Mouse (Mus musculus): ENCODE measurements around the gene Renbp. TPM values are rescaled to one million over a fixed set of nuclear protein-coding genes. Genes with fewer than 3 reads are reported as not detected.

Gene Renbp
- polyA plus RNA-seq, 1 experiment from 2014 or later: 20.6 TPM

- Histone ChIP-seq H3K36me3 (no peaks in the 10 kb centered on the region), H3K9me3 (no peaks in the 10 kb centered on the region), H3K4me3 (no peak overlapping the region), H3K27me3 (ENCODE audit: insufficient read depth, poor library complexity, severe bottlenecking) (peaks cover 44% of the 10 kb centered on the region), H3K4me1 (replicated peaks) (no peaks in the 10 kb centered on the region; the same call in 1 of the 2 replicates), H3K27ac (no peak overlapping the region)
- no peak for DNase-seq (ENCODE audit: low spot score)
- 81% methylated on average over 1 of the region's 1 CpGs for WGBS
These were observed 53.6 kb downstream of the Renbp start for GRCm38 (mm10) chrX:73877014-73877413.

- DNase-seq (ENCODE audit: low spot score): no peak
- Histone ChIP-seq H3K27ac (no peak overlapping the region), H3K4me3 (no peak overlapping the region), H3K4me1 (replicated peaks) (no peaks in the 10 kb centered on the region; the same call in 1 of the 2 replicates), H3K9me3 (no peaks in the 10 kb centered on the region), H3K36me3 (no peaks in the 10 kb centered on the region), H3K27me3 (ENCODE audit: insufficient read depth, poor library complexity, severe bottlenecking) (peaks cover 33% of the 10 kb centered on the region)
- 73% methylated on average over 2 of the region's 2 CpGs for WGBS
These were observed 54.8 kb downstream of the Renbp start for GRCm38 (mm10) chrX:73875881-73876280.

Other genes with a start within 250 kb of the Renbp start
- 144 and 164 TPM in 2 replicates for gene Bcap31, start 214.7 kb downstream of the Renbp start, polyA plus RNA-seq (2016; fragmentation: Nextera tagmentation; extraction: Ambion mirVana)
- gene Abcd1, start 214.3 kb downstream of the Renbp start, polyA plus RNA-seq (2016; fragmentation: Nextera tagmentation; extraction: Ambion mirVana): 10.7 and 14.1 TPM in 2 replicates
- gene Plxnb3, start 173.8 kb downstream of the Renbp start, polyA plus RNA-seq (2016; fragmentation: Nextera tagmentation; extraction: Ambion mirVana): 0.10 and 0.19 TPM in 2 replicates
- gene Srpk3, start 156.4 kb downstream of the Renbp start, polyA plus RNA-seq (2016; fragmentation: Nextera tagmentation; extraction: Ambion mirVana): 1.3 and 1.8 TPM in 2 replicates
- gene Idh3g, start 144.0 kb downstream of the Renbp start, polyA plus RNA-seq (2016; fragmentation: Nextera tagmentation; extraction: Ambion mirVana): 181 and 204 TPM in 2 replicates
- gene Ssr4, start 143.8 kb downstream of the Renbp start, polyA plus RNA-seq (2016; fragmentation: Nextera tagmentation; extraction: Ambion mirVana): 121 and 140 TPM in 2 replicates
- gene Pdzd4, start 105.9 kb downstream of the Renbp start, polyA plus RNA-seq (2016; fragmentation: Nextera tagmentation; extraction: Ambion mirVana): 0.63 and 1.0 TPM in 2 replicates
- gene Avpr2, start 38.7 kb downstream of the Renbp start, polyA plus RNA-seq (2016; fragmentation: Nextera tagmentation; extraction: Ambion mirVana): 0.16 TPM in 1 of 2 replicates, not detected in the other
- 13.4 and 26.1 TPM in 2 replicates for gene L1cam, start 34.7 kb downstream of the Renbp start, polyA plus RNA-seq (2016; fragmentation: Nextera tagmentation; extraction: Ambion mirVana)
- gene Arhgap4, start 9.0 kb downstream of the Renbp start, polyA plus RNA-seq (2016; fragmentation: Nextera tagmentation; extraction: Ambion mirVana): 2.2 TPM in 2 replicates
- 148 and 159 TPM in 2 replicates for gene Naa10, start 8.9 kb downstream of the Renbp start, polyA plus RNA-seq (2016; fragmentation: Nextera tagmentation; extraction: Ambion mirVana)
- 77.2 and 77.7 TPM in 2 replicates for gene Hcfc1, start 35.5 kb upstream of the Renbp start, polyA plus RNA-seq (2016; fragmentation: Nextera tagmentation; extraction: Ambion mirVana)
- 53.3 and 60.6 TPM in 2 replicates for gene Irak1, start 93.1 kb upstream of the Renbp start, polyA plus RNA-seq (2016; fragmentation: Nextera tagmentation; extraction: Ambion mirVana)
- not detected in 2 replicates for gene Opn1mw, start 196.6 kb upstream of the Renbp start, polyA plus RNA-seq (2016; fragmentation: Nextera tagmentation; extraction: Ambion mirVana)
- gene Mecp2, start 204.5 kb upstream of the Renbp start, polyA plus RNA-seq (2016; fragmentation: Nextera tagmentation; extraction: Ambion mirVana): 15.3 and 15.4 TPM in 2 replicates
- gene Tex28, start 237.0 kb upstream of the Renbp start, polyA plus RNA-seq (2016; fragmentation: Nextera tagmentation; extraction: Ambion mirVana): not detected in 2 replicates
- gene Tktl1, start 246.4 kb upstream of the Renbp start, polyA plus RNA-seq (2016; fragmentation: Nextera tagmentation; extraction: Ambion mirVana): not detected in 2 replicates

All from hindbrain, embryonic 10.5 days (tissue).